Mouse (Mus musculus) testis, adult 2 months (tissue): ENCODE results near the gene Opn4. TPM values are rescaled to one million over a fixed set of nuclear protein-coding genes. Genes with fewer than 3 reads are reported as not detected.

Source experiments
- H3K27ac ChIP-seq: fragments of 200-500 bp; 2 replicates; pipeline ENCODE4 v1.5.1; 2012; ENCODE audit warnings: low read depth, low read length; ENCODE audit not compliant: control insufficient read depth, insufficient read depth
- H3K27me3 ChIP-seq: fragments of 200-500 bp; 2 replicates; pipeline ENCODE4 v1.6.1; 2012; ENCODE audit warnings: mild to moderate bottlenecking, low read length, moderate library complexity; ENCODE audit not compliant: control insufficient read depth, insufficient read depth
- H3K36me3 ChIP-seq: fragments of 200-500 bp; 2 replicates; pipeline ENCODE4 v1.6.1; 2012; ENCODE audit warnings: mild to moderate bottlenecking, low read length; ENCODE audit not compliant: control insufficient read depth, insufficient read depth
- H3K4me1 ChIP-seq: fragments of 200-500 bp; 2 replicates; pipeline ENCODE4 v1.6.1; 2012; ENCODE audit warnings: low read length; ENCODE audit not compliant: control insufficient read depth, insufficient read depth
- H3K4me3 ChIP-seq: fragments of 200-500 bp; 2 replicates; pipeline ENCODE4 v1.5.1; 2012; ENCODE audit warnings: low read depth, mild to moderate bottlenecking, low read length, moderate library complexity, mixed read lengths; ENCODE audit not compliant: control insufficient read depth
- CTCF ChIP-seq: fragments of 200-500 bp; IDR thresholded peaks from 2 replicates; pipeline ENCODE4 v1.5.1; 2012; ENCODE audit warnings: low read depth, mild to moderate bottlenecking, inconsistent platforms, low read length, moderate library complexity; ENCODE audit not compliant: control insufficient read depth, insufficient read depth, insufficient replicate concordance
- POLR2A ChIP-seq: fragments of 200-500 bp; IDR thresholded peaks from 2 replicates; pipeline ENCODE4 v1.6.1; 2012; ENCODE audit warnings: low read depth, mild to moderate bottlenecking, inconsistent platforms, low read length, moderate library complexity; ENCODE audit not compliant: control insufficient read depth
- polyA plus RNA-seq: library from polyadenylated mRNA; depleted of rRNA; stranded (reverse); fragments of >200 nt; gene quantifications from 2 replicates; pipeline ENCODE4 v1.2.3, GENCODE M21; 2012

Gene Opn4
- polyA plus RNA-seq, 1 experiment, result 0.26 TPM

GRCm38 (mm10) chr14:34582740-34583427, 17.1 kb downstream of the Opn4 start:
- Histone ChIP-seq H3K4me3 (no peak overlapping the region), H3K36me3 (no peaks in the 10 kb centered on the region), H3K4me1 (no peaks in the 10 kb centered on the region; the same call in 1 of the 2 replicates), H3K27ac (no peak overlapping the region), H3K27me3 (no peaks in the 10 kb centered on the region)
- TF ChIP-seq POLR2A (no peak), CTCF (no peak)

GRCm38 (mm10) chr14:34576858-34577257, 23.1 kb downstream of the Opn4 start:
- Histone ChIP-seq H3K4me3 (no peak overlapping the region), H3K27me3 (no peaks in the 10 kb centered on the region), H3K4me1 (no peaks in the 10 kb centered on the region), H3K27ac (no peak overlapping the region), H3K36me3 (no peaks in the 10 kb centered on the region)
- TF ChIP-seq POLR2A (no peak), CTCF (no peak)

GRCm38 (mm10) chr14:34574068-34574467, 25.9 kb downstream of the Opn4 start:
- no peak overlapping the region for H3K4me3 ChIP-seq

GRCm38 (mm10) chr14:34573348-34573913, 26.5 kb downstream of the Opn4 start:
- no peaks in the 10 kb centered on the region for H3K27me3 ChIP-seq
- H3K27ac ChIP-seq, result no peak overlapping the region
- peaks cover 4% of the 10 kb centered on the region for H3K4me1 ChIP-seq
- TF ChIP-seq POLR2A (no peak), CTCF (no peak)
- H3K36me3 ChIP-seq, result no peaks in the 10 kb centered on the region
- no peak overlapping the region for H3K4me3 ChIP-seq

More at GRCm38 (mm10) chr14:34574068-34574467, 25.9 kb downstream of the Opn4 start:
- Histone ChIP-seq H3K27me3 (no peaks in the 10 kb centered on the region), H3K4me1 (peaks cover 4% of the 10 kb centered on the region), H3K27ac (no peak overlapping the region), H3K36me3 (no peaks in the 10 kb centered on the region)
- TF ChIP-seq POLR2A, result no peak
- TF ChIP-seq CTCF, result peak; percentile 36; the same call in 1 of the 2 replicates

- H3K4me1 ChIP-seq, result peaks cover 4% of the 10 kb centered on the region
- no peak overlapping the region for H3K27ac ChIP-seq
- H3K27me3 ChIP-seq, result no peaks in the 10 kb centered on the region
- no peaks in the 10 kb centered on the region for H3K36me3 ChIP-seq
- TF ChIP-seq POLR2A (no peak), CTCF (0 out of 2 replicates have a peak, but pooled peaks have one; percentile 3)
- H3K4me3 ChIP-seq, result no peak overlapping the region
Measured at GRCm38 (mm10) chr14:34571610-34572387, 28.1 kb downstream of the Opn4 start.

- no peaks in the 10 kb centered on the region for H3K36me3 ChIP-seq
- peaks cover 4% of the 10 kb centered on the region for H3K4me1 ChIP-seq
- no peak overlapping the region for H3K4me3 ChIP-seq
- no peaks in the 10 kb centered on the region for H3K27me3 ChIP-seq
- H3K27ac ChIP-seq, result no peak overlapping the region
- TF ChIP-seq CTCF, result no peak
- TF ChIP-seq POLR2A, result no peak
Measured at GRCm38 (mm10) chr14:34570903-34571302, 29.0 kb downstream of the Opn4 start.

GRCm38 (mm10) chr14:34570294-34570693, 29.6 kb downstream of the Opn4 start:
- peaks cover 4% of the 10 kb centered on the region for H3K4me1 ChIP-seq
- H3K4me3 ChIP-seq, result no peak overlapping the region
- no peaks in the 10 kb centered on the region for H3K36me3 ChIP-seq
- TF ChIP-seq POLR2A, result no peak
- TF ChIP-seq CTCF, result peak; percentile 72; the same call in 1 of the 2 replicates
- H3K27me3 ChIP-seq, result no peaks in the 10 kb centered on the region
- H3K27ac ChIP-seq, result no peak overlapping the region
